Mouse (Mus musculus) megakaryocyte-erythroid progenitor cell, adult 5-6 weeks (primary cell): ENCODE data around the gene Tgfbi. TPM values are rescaled to one million over a fixed set of nuclear protein-coding genes. Genes with fewer than 3 reads are reported as not detected.

Source experiments
- ATAC-seq: replicated peaks from 2 replicates; pipeline ENCODE4 v1.8.0; 2016; ENCODE audit warnings: mild to moderate bottlenecking, inconsistent platforms; ENCODE audit not compliant: severe bottlenecking, poor library complexity, low FRiP score, low TSS enrichment
- total RNA-seq, 2 experiments: library from RNA; stranded (forward) in 1 of 2; stranded (reverse) in 1 of 2; fragments of 200-1000, 215-1000 nt in 1 of 2; fragments of >200 nt in 1 of 2; fragmentation: Nextera tagmentation in 1 of 2; gene quantifications; 2 replicates each; pipeline ENCODE4 v1.2.3; 2014 to 2017

Gene Tgfbi
- 0.28 TPM in 1 of 2 replicates, not detected in the other for total RNA-seq (2014; fragmentation: Nextera tagmentation)
- 0.72 and 1.5 TPM in 2 replicates for total RNA-seq (2017)

- ATAC-seq, result 0 out of 2 replicates have a peak, but pooled peaks have one; percentile 40
Observed at GRCm38 (mm10) chr13:56609103-56609856, at the start of gene Tgfbi. Tgfbi (plus strand) TSS chr13:56609523.

DNA sequence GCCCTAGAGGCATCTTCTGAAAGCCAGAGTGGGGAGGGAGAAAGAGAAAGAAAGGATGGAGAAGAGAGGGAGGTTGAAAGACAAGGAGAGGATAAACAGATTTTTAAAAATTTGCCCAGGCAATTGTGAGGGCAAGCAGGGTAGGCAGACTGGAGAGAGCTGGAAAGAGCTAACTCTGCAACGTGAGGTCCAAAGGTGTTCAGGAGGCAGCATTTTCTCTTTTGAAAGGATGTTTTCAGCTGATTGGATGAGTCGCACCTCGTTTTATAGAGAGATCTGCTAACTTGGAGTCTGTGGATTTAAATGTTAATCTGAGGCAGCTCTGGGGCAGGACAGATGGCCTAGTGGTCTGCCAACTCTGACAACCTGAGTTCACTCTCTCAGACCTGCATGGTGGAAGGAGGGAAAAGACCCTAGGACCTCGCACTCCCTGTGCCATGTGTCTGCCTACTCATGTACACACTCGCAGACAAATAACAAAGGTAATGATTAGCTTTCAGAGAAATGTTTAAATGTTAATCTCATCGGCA is 49.4 kb upstream of the Tgfbi start:
- ATAC-seq, result no peak

DNA sequence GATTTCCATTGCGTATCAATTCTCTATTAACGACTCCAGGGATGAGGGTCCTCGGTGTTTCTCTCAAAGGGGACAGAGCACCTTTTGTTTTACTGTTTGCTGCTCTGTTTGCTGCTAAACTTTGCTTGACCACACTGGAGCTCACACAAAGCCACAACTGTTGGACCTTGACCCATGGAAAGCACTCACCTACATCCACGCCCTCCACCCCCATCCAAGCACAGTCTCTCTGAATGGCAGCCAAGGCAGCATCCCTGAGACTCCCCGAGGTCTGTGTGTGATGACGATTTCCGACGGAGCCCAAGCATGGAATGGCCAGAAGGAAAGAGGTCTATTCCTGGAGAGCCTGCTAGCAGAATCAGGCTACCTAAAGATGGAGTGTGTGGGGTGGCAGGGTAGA is 48.2 kb upstream of the Tgfbi start:
- no peak for ATAC-seq

- no peak for ATAC-seq
Observed at GRCm38 (mm10) chr13:56563075-56563474, 46.2 kb upstream of the Tgfbi start.

GRCm38 (mm10) chr13:56566336-56566735 is 43.0 kb upstream of the Tgfbi start:
- ATAC-seq, result no peak

- ATAC-seq, result no peak
Observed at GRCm38 (mm10) chr13:56571645-56572044, 37.7 kb upstream of the Tgfbi start.

DNA sequence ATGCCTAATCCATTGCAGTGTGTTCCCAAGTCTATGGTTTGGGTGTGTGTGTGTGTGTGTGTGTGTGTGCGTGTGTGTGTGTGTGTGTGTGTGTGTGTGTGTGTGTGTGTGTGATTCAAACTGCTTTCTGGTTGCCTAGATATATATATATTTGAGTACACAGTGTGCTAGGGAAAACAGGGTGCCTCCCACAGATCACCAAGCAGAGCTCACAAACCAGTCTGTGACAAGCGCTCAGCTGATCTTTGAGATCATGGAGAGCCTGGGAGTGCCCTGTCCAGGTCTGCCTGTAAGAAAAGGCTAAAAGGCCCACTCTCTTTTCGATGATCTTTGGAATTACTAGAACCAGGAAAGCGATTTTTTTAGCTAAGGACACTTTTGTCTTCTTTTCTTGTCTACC is 34.2 kb upstream of the Tgfbi start:
- ATAC-seq, result no peak

DNA sequence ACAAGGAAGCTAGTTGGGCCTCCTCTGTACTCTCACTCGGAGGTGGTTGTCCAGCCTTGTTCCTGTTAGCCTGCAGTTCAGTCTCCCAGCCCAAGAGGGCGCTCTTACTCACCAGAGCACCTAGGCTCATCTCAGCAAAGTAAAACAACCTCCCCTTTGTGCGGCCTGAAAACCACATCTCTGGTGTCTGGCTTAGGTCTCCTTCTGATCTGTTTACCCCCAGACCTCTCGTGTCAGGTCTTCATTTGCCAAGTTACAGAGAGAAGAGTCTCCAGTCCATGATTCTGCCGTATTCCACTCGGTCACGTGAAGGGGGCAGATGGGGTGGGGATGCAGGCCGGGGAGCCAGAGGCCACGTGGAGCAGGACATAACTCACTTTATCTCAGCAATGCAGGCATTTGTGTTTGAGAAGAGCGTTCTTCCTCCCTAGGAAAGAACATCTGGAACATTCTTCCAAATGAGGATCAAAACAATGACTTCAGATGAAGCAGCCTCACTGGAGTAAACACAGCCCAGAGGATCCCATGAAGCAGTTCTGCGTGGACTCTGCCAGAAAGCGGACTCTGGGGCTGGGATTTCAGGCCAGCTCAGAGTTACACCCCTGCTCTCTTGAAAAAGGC is 33.5 kb upstream of the Tgfbi start:
- ATAC-seq, result peak; percentile 75

GRCm38 (mm10) chr13:56578097-56578496 is 31.2 kb upstream of the Tgfbi start:
- ATAC-seq, result no peak

GRCm38 (mm10) chr13:56580450-56580849 is 28.9 kb upstream of the Tgfbi start:
- no peak for ATAC-seq

GRCm38 (mm10) chr13:56581512-56581911 is 27.8 kb upstream of the Tgfbi start:
- no peak for ATAC-seq

- ATAC-seq, result no peak
Observed at GRCm38 (mm10) chr13:56581961-56582434, 27.3 kb upstream of the Tgfbi start.

DNA sequence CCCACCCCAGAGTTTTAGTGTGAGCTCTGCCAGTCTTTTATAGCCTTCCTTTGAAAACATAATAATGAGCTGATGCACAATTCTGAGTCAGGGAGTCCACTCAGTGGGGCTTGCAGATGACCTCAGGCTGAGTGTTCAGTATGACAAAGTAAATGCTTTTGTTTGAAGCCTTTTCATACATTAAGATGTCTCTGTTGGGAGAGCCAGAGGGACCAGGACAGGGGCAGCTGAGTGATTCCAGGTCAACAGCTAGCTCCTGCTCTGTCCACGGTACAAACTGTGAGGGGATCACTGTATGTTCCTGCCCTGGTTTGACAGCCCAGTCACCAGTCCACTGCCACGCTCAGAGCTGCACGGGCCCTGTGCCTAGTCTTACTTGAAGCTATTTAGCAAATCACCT is 26.6 kb upstream of the Tgfbi start:
- ATAC-seq, result no peak

DNA sequence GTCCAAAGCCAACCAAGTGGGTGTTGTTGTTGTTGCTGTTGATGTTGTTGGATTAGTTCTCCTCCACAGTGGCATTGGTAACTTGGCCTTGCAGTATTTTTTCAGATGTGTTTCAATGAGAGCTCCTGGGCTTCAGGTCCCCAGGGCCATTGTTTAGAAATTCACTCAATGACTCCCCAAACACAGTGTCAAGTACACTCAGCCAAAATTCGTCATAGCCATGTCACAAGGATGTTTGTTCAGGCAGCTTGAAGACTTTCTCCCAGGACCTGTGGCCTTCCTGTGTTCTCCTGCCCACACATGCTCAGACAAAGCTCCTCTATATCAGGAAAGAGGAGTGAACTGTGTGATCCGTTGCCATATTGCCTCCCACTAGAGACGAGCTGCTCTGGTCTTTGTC is 23.3 kb upstream of the Tgfbi start:
- ATAC-seq, result no peak

DNA sequence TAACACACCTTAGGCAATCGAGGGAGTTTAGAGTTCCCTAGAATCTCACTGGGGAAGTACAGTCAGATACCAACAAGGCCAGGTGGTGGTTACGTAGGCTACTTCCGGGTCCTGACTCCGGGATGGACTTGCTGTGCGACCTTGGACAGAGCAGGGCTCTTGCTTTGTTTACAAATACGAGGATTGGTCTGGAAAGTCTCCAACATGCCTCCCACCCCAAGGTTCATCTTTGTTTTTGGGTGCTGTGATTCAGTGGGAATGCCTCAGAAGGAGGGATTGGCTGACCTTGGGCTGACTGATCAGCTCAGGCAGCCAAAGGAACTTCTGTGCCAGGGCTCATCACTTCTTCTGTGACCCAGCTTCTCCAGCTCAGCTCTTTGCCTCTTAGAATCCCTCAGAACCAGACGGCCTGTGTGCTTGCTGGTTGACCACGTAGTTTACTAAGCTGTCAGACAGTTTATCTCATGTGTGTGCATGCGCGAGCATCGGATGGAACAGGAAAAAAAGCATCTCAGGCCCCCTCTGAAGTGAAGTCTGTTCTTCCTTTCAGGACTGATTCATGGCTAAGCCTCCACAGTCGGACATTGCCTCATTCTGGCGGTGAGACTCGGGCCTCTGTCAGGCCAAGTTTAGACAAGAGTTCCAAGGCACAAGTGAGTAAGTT is 20.7 kb upstream of the Tgfbi start:
- ATAC-seq, result no peak

- no peak for ATAC-seq
Observed at GRCm38 (mm10) chr13:56590202-56590601, 19.1 kb upstream of the Tgfbi start.

- ATAC-seq, result no peak
Observed at GRCm38 (mm10) chr13:56591191-56591590, 18.1 kb upstream of the Tgfbi start.

DNA sequence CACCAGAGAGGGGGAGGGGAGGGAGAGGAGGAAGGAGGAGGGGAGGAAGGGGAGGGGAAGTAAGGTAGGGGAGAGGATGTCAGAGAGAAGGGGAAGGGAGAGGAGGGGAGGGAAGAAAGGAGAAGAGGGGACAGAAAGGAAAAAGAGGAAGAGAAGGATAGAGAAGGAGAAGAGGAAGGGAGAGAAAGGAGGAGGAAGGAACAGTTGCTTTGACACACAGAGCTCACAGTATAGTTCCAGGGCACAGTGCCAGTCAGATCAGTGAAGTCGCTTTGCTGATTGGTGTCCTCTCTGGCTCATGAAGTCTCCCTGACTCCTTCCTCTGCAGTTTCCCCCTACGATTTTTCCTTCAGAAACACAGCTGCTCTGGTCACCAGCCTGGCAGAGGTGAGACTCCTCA is 17.4 kb upstream of the Tgfbi start:
- ATAC-seq, result no peak

DNA sequence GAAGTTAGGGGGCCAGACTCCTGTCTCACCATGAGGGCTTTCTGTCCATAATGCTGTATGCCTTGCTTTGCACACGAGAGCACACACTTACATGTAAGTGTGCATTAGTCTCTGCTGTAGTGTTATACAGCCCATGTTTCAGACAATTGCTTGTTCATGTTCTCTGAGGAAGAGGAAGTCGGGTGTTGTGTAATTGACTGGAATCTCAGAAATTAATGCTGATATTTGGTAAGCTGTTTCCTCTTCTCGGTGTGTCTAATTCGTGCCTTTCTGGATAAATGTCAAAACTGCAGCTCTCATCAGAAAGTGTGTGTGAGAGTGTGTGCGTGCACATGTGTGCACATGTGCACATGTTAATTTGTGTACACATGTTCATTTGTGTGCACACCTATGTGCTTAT is 16.1 kb upstream of the Tgfbi start:
- no peak for ATAC-seq

DNA sequence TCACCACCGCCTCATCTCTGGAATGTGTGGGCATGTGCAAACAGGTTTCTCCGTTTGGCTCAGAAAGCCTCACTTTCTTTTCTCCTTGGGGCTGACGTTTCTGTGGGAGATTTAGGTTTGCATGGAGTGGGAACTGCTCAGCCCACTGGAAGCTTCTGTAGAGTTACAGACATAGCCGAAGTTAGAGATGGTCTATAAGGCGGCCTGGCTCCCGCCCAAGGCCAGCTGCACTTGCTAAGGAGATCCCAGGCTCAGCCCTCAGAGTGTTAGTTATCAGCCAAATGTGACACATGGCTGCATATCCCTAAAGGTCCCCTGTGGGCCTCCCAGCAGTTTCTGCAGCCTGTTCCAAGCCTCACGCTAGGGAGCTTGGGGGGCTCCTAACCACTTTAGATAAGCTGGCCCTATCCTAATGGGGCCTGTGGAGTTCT is 15.3 kb upstream of the Tgfbi start:
- no peak for ATAC-seq
